In the genomic region with DNA sequence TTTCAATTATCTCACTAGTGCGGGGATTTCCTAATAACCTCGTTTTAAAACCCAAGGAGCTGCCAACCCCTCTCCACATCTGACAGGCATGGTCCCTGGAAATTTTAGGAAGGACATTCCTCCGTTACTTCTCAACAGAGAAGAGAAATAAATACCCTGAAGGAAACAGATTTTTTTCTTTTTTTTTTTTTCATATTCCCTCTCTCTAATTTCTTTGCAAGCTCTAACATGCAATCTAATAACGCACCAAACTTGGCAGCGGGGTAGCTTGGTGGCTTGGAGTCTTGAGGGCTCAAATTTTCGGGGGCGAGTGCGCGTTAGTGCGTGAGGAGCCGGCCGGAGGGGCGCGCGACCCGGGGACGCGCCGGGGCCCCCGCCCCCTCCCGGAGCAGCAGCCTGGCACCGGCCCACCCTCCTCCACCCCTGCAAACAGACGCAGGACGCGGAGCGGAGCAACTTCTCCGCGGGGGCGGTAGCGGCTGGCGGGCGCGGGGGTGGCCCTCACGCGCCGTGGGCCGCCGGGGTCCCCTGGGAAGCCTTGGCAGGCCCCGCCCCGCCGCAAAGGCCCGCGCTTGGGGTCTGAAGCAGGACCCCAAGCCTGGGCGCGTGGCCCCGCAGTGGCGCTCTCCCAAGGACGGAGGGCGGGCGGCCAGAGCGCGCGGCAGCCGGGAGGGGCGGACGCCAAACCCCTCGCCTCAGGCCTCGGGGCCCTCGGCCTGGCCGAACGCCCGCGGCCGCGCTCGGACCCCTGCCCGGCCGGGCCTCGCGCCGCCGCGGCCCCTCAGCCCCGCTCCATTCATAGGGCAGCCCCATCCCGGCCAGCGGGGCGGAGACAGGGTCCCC, we compare ENCODE assay signal across 8 mouse cellular contexts. TPM values are rescaled to one million over a fixed set of nuclear protein-coding genes. Genes with fewer than 3 reads are reported as not detected.
A peak's percentile ranks its signal among the peaks of the same experiment; 100 is the strongest.
DNase-seq lines count a peak whose midpoint lies in the region; ATAC-seq lines count a peak whose summit lies in the region.

No protein-coding gene starts in this region.

- 1% methylated on average over 62 of the region's 77 CpGs for WGBS in hindbrain, embryonic 14.5 days
- WGBS in limb, embryonic 10.5 days = under 1% methylated on average over 76 of the region's 77 CpGs
- under 1% methylated on average over 62 of the region's 77 CpGs for WGBS in stomach, embryonic 14.5 days

- H3K27ac ChIP-seq in hindbrain, embryonic 14.5 days = peak overlapping the region; percentile 95
- H3K27ac ChIP-seq in limb, embryonic 10.5 days = peak overlapping the region; percentile 99
- H3K27ac ChIP-seq in stomach, embryonic 14.5 days (ENCODE audit: low read length) = peak overlapping the region; percentile 99

- no peaks in the 10 kb centered on the region for H3K36me3 ChIP-seq in hindbrain, embryonic 14.5 days (replicated peaks; ENCODE audit: control insufficient read depth, insufficient read depth)
- peaks cover 7% of the 10 kb centered on the region for H3K36me3 ChIP-seq in limb, embryonic 10.5 days
- no peaks in the 10 kb centered on the region for H3K36me3 ChIP-seq in stomach, embryonic 14.5 days (ENCODE audit: control insufficient read depth, insufficient read depth, low read length)

- H3K4me1 ChIP-seq in hindbrain, embryonic 14.5 days (replicated peaks; ENCODE audit: control insufficient read depth, insufficient read depth, low read length) = peaks cover 23% of the 10 kb centered on the region
- H3K4me1 ChIP-seq in limb, embryonic 10.5 days = peaks cover 19% of the 10 kb centered on the region
- H3K4me1 ChIP-seq in stomach, embryonic 14.5 days (ENCODE audit: control insufficient read depth, insufficient read depth, low read length) = peaks cover 16% of the 10 kb centered on the region; the same call in 1 of the 2 replicates

- H3K4me3 ChIP-seq in hindbrain, embryonic 14.5 days (replicated peaks; ENCODE audit: low read length) = peak overlapping the region; percentile 94
- peak overlapping the region; percentile 95 for H3K4me3 ChIP-seq in limb, embryonic 10.5 days
- peak overlapping the region; percentile 96 for H3K4me3 ChIP-seq in stomach, embryonic 14.5 days (ENCODE audit: low read depth, low read length)

- DNase-seq in kidney, adult 11 months = peak; percentile 18
- DNase-seq in kidney, adult 18-20 months = no peak
- DNase-seq in c-Kit-positive CD71-positive TER-119-negative erythroid progenitor cells, embryonic 14.5 days (ENCODE audit: low read depth) = peak; percentile 24
- DNase-seq in frontal cortex, postnatal 25 days (ENCODE audit: low spot score in 2 of 2) = peak; percentile 17 to 24
- DNase-seq in hindbrain, embryonic 14.5 days (ENCODE audit: low spot score) = peak; percentile 32
- DNase-seq in limb, embryonic 10.5 days (ENCODE audit: low spot score) = peak; percentile 72
- DNase-seq in mesoderm, embryonic 11.5 days (ENCODE audit: low read depth, low spot score) = peak; percentile 45

- peak; percentile 68 for ATAC-seq in hindbrain, embryonic 14.5 days (ENCODE audit: low FRiP score)
- ATAC-seq in stomach, embryonic 14.5 days (ENCODE audit: insufficient number of reproducible peaks, insufficient read depth, low FRiP score, low read depth) = peak; percentile 66

- no peaks in the 10 kb centered on the region for H3K9me3 ChIP-seq in hindbrain, embryonic 14.5 days (ENCODE audit: control insufficient read depth, low read length)
- H3K9me3 ChIP-seq in limb, embryonic 10.5 days (replicated peaks) = no peaks in the 10 kb centered on the region
- no peaks in the 10 kb centered on the region for H3K9me3 ChIP-seq in stomach, embryonic 14.5 days (ENCODE audit: control insufficient read depth, low read depth, low read length)

- H3K27me3 ChIP-seq in hindbrain, embryonic 14.5 days (ENCODE audit: control insufficient read depth, insufficient read depth, low read length) = no peaks in the 10 kb centered on the region
- no peaks in the 10 kb centered on the region; the same call in 1 of the 2 replicates for H3K27me3 ChIP-seq in limb, embryonic 10.5 days (ENCODE audit: low read depth, poor library complexity, severe bottlenecking)
- H3K27me3 ChIP-seq in stomach, embryonic 14.5 days (ENCODE audit: control insufficient read depth, insufficient read depth, low read length) = no peaks in the 10 kb centered on the region

- peak overlapping the region; percentile 69 for H3K4me2 ChIP-seq in hindbrain, embryonic 14.5 days (replicated peaks)
- peak overlapping the region; percentile 48 for H3K4me2 ChIP-seq in stomach, embryonic 14.5 days (replicated peaks; ENCODE audit: low read depth, low read length)

- H3K9ac ChIP-seq in hindbrain, embryonic 14.5 days = peak overlapping the region; percentile 83
- peak overlapping the region; percentile 96 for H3K9ac ChIP-seq in stomach, embryonic 14.5 days (replicated peaks; ENCODE audit: low read depth, low read length)

RNA-seq across cellular contexts. Expression of a gene that starts 0.6 kb away (rescaled TPM):
- 31.5 and 31.8 TPM in 2 replicates for polyA plus RNA-seq in hindbrain, embryonic 14.5 days (2014; fragmentation: Nextera tagmentation; extraction: Ambion mirVana)
- 27.4 and 34.6 TPM in 2 replicates for polyA plus RNA-seq in limb, embryonic 10.5 days (2016; fragmentation: Nextera tagmentation; extraction: Ambion mirVana)
- 44.9 and 52.2 TPM in 2 replicates for polyA plus RNA-seq in stomach, embryonic 14.5 days (2014; fragmentation: Nextera tagmentation; extraction: Ambion mirVana)
